Mouse (Mus musculus) neural tube, embryonic 15.5 days (tissue): ENCODE results near the gene Triobp. TPM values are rescaled to one million over a fixed set of nuclear protein-coding genes. Genes with fewer than 3 reads are reported as not detected.
"Not testable (repeated sequence)": the region's sequence is repeated elsewhere in the genome, so short reads cannot be mapped to it uniquely, and the experiment has no call there.

Source experiments
- ATAC-seq: fragments of 200-750 bp; cut with Nextera tagmentation; 2 replicates; pipeline ENCODE4 v1.8.0; 2017; ENCODE audit warnings: mild to moderate bottlenecking, moderate TSS enrichment, moderate library complexity; ENCODE audit not compliant: low FRiP score
- H3K27ac ChIP-seq: fragments of 300-500 bp; sonication (generic); replicated peaks from 2 replicates; pipeline ENCODE4 v1.5.1; 2015; ENCODE audit warnings: mild to moderate bottlenecking, inconsistent platforms
- H3K27me3 ChIP-seq: fragments of 300-500 bp; sonication (generic); replicated peaks from 2 replicates; pipeline ENCODE4 v1.6.1; 2015; ENCODE audit warnings: inconsistent platforms
- H3K36me3 ChIP-seq: fragments of 300-500 bp; sonication (generic); 2 replicates; pipeline ENCODE4 v1.6.1; 2015; ENCODE audit warnings: inconsistent platforms
- H3K4me1 ChIP-seq: fragments of 300-500 bp; sonication (generic); 2 replicates; pipeline ENCODE4 v1.6.1; 2015; ENCODE audit warnings: inconsistent platforms
- H3K4me2 ChIP-seq: fragments of 300-500 bp; sonication (generic); 2 replicates; pipeline ENCODE4 v1.6.1; 2015; ENCODE audit warnings: inconsistent platforms, mild to moderate bottlenecking, moderate library complexity
- H3K4me3 ChIP-seq: fragments of 300-500 bp; sonication (generic); replicated peaks from 2 replicates; pipeline ENCODE4 v1.5.1; 2015; ENCODE audit warnings: mild to moderate bottlenecking, inconsistent platforms
- H3K9ac ChIP-seq: fragments of 300-500 bp; sonication (generic); replicated peaks from 2 replicates; pipeline ENCODE4 v1.6.1; 2015; ENCODE audit warnings: mild to moderate bottlenecking, inconsistent platforms
- H3K9me3 ChIP-seq: fragments of 300-500 bp; sonication (generic); replicated peaks from 2 replicates; pipeline ENCODE4 v1.6.1; 2016; ENCODE audit warnings: inconsistent platforms
- WGBS: fragments of 180-500 bp; shearing (Covaris S2); methylation state at CpG from one replicate; pipeline ENCODE4 v1.1.7; 2015; ENCODE audit warnings: mixed read lengths; 5-methylcytosine and 5-hydroxymethylcytosine counted together
- polyA plus RNA-seq: library from polyadenylated mRNA; unstranded; fragments of >200 nt; fragmentation: Nextera tagmentation; extraction: Ambion mirVana; gene quantifications from 2 replicates; pipeline ENCODE4 v1.2.1, GENCODE M21; 2015

Triobp gene
- polyA plus RNA-seq, 1 experiment from 2014 or later: 30.6 TPM

DNA sequence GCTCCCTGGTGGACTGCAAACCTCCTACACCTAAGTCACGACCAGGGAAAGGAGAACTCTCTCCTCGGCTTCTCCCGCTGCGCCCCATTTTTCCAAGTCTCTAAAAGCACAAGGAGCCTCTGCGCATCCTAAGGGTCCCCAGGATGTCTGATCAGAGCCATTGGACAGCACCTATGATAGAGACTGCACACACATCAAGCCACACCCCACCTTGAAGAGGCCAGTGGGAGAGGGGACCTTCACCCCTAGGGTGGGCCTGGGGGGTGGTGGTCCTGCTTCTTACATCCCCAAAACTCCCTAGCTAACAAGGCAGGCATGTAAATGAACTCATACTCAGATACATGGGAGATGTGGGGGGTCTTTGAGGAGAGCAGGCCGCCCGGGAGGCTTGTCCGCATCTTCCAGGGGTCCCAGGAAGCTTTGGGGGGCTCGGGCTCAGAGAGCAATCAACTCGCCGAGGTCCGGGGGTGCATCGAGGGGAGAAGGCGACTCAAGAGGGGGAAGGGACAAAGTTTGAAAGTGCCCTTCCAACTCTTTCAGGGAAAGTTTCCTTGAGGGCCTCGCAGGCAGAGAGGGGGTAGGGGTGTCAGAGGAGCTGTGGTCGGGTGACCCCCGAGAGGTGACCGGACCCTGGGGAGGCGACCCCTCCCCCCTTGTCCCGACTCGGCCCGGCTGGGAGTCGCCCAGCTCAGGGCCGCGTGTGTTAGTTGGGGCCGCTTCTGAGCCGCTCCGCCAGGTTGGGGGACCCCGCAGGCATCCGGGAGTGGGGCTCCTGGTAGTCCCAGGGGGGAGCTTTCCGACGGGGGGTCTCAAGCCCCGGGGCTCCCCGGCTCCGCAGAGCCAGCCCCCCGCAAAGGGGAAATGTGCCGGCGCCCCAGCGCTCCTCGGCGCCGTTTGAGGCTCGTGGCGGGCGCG is 80.0 kb downstream of the Triobp start:
- Histone ChIP-seq H3K9ac (peak overlapping the region; percentile 85), H3K4me3 (peak overlapping the region; percentile 60), H3K27me3 (no peaks in the 10 kb centered on the region; the same call in 1 of the 2 replicates), H3K9me3 (no peaks in the 10 kb centered on the region), H3K4me2 (peak overlapping the region; percentile 99), H3K36me3 (no peaks in the 10 kb centered on the region), H3K4me1 (peaks cover 57% of the 10 kb centered on the region), H3K27ac (peak overlapping the region; percentile 92)
- 0 out of 2 replicates have a peak, but pooled peaks have one; percentile 9 for ATAC-seq
- WGBS: 5% methylated on average over 46 of the region's 46 CpGs

DNA sequence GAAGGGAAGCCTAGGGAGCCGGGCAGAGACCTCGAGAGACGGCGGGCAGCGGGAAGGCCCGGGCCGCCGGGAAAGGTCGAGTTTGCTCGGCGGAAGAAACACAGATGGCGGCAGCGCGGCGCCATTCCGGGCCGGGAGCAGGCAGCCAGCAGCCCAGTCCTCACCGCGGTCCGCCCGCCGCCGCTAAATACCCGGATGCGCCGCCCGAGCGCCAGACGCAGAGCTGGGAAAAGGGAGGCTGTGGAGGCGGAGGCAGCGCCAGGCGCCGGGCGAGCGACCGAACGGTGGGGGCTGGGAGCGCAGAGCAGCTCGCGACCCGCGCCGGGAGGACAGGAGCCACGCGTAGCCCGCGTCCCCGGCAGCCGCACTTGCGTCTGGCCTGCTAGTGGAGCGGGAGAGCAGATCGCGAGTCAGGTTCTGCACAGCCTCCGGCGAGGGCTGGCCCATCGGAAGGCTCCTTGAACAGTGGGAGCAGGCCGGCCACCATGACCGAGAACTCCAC is 80.8 kb downstream of the Triobp start, which contains the start of gene H1f0:
TSS of gene H1f0 (plus strand) at position 214 of the 502 bp plus-strand sequence.
- H3K4me3 ChIP-seq: peak within 1 kb of the TSS; percentile 60
- peaks cover 58% of the 10 kb centered on the region for H3K4me1 ChIP-seq
- no peaks in the 10 kb centered on the region for H3K9me3 ChIP-seq
- peak within 1 kb of the TSS; percentile 85 for H3K9ac ChIP-seq
- ATAC-seq: peak; percentile 80
- no peaks in the 10 kb centered on the region for H3K36me3 ChIP-seq
- WGBS: 0% methylated on average over 53 of the region's 58 CpGs
- peak within 1 kb of the TSS; percentile 92 for H3K27ac ChIP-seq
- H3K4me2 ChIP-seq: peak within 1 kb of the TSS; percentile 99
- no peaks in the 10 kb centered on the region; the same call in 1 of the 2 replicates for H3K27me3 ChIP-seq

- Histone ChIP-seq H3K4me1 (peaks cover 58% of the 10 kb centered on the region), H3K27ac (peak overlapping the region; percentile 92), H3K36me3 (no peaks in the 10 kb centered on the region), H3K9ac (peak overlapping the region; percentile 85), H3K27me3 (no peaks in the 10 kb centered on the region; the same call in 1 of the 2 replicates), H3K9me3 (no peaks in the 10 kb centered on the region), H3K4me3 (peak overlapping the region; percentile 60), H3K4me2 (peak overlapping the region; percentile 99)
- 0 out of 2 replicates have a peak, but pooled peaks have one; percentile 1 for ATAC-seq
- 21% methylated on average over 16 of the region's 16 CpGs for WGBS
Observed at GRCm38 (mm10) chr15:79028823-79029484, 81.4 kb downstream of the Triobp start.

DNA sequence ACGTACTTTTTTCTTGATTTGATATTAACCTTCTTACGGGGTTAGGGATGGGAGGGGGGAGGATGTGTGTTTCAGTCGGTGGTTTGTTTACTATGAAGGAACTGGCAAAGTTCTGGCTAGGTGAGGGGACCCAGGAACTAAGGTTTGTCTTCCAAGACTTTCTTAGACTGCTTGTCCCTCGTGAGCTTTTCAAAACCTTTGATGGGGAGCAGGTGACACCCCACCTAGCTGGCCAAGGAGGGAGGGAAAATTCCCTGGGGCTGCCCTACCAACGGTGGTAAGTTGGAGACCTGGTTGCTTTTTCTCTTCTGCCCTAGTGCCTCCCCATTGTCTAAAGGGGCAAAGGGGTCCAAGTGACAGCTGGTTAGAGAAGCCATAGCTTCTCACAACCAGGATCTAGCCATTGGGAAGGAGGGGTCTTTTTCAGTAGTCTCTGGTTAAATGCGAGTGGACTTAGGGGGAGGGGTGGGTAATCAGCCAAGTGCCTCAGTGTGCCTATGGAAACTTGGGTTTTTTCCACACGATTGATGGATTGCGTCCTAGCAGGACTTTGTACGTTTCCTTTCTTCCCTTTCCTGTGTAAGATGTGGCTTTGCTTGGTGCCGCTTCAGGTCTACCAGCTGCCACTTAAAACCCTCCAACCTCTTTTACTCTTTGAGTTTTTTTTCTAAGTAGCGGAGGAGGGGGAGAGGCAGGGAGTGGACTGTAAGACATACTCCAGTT is 82.2 kb downstream of the Triobp start:
- Histone ChIP-seq H3K27me3 (no peaks in the 10 kb centered on the region), H3K9me3 (no peaks in the 10 kb centered on the region), H3K4me1 (peaks cover 58% of the 10 kb centered on the region), H3K4me3 (peak overlapping the region; percentile 60), H3K36me3 (no peaks in the 10 kb centered on the region), H3K4me2 (peak overlapping the region; percentile 99), H3K9ac (peak overlapping the region; percentile 70), H3K27ac (peak overlapping the region; percentile 69)
- 5% methylated on average over 11 of the region's 11 CpGs for WGBS
- no peak for ATAC-seq

GRCm38 (mm10) chr15:79030551-79031435 is 83.3 kb downstream of the Triobp start:
- H3K9ac ChIP-seq: peak overlapping the region; percentile 70

DNA sequence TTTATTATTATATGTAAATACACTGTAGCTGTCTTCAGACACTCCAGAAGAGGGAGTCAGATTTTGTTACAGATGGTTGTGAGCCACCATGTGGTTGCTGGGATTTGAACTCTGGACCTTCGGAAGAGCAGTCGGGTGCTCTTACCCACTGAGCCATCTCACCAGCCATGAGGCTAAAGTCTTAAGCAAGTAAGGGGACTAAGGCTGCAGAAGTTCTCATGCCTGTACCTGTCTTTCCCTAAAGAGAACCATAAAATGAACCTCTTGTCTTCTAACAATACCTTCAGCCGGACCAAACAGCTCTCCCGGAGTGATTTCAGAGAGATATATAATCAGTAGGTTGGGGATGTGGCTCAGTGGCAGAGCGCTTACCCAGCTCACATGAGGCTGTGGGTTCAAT is 84.4 kb downstream of the Triobp start:
- Histone ChIP-seq H3K4me2 (0 out of 2 replicates have a peak overlapping the region, but pooled peaks have one; percentile 99), H3K4me1 (peaks cover 43% of the 10 kb centered on the region)
- WGBS: 76% methylated on average over 5 of the region's 5 CpGs
- not testable (repeated sequence) for H3K27me3 ChIP-seq, ATAC-seq, H3K9me3 ChIP-seq, H3K9ac ChIP-seq, H3K4me3 ChIP-seq, H3K36me3 ChIP-seq, H3K27ac ChIP-seq

More at GRCm38 (mm10) chr15:79030551-79031435, 83.3 kb downstream of the Triobp start:
- Histone ChIP-seq H3K27me3 (no peaks in the 10 kb centered on the region), H3K4me2 (peak overlapping the region; percentile 99), H3K27ac (peak overlapping the region; percentile 69), H3K4me3 (peak overlapping the region; percentile 60), H3K9me3 (no peaks in the 10 kb centered on the region), H3K36me3 (no peaks in the 10 kb centered on the region), H3K4me1 (peaks cover 52% of the 10 kb centered on the region)
- ATAC-seq: peak; percentile 81
- WGBS: under 1% methylated on average over 52 of the region's 52 CpGs

GRCm38 (mm10) chr15:79037913-79038328 is 90.4 kb downstream of the Triobp start:
- Histone ChIP-seq H3K4me3 (no peak overlapping the region), H3K9ac (no peak overlapping the region), H3K9me3 (no peaks in the 10 kb centered on the region), H3K27me3 (peaks cover 30% of the 10 kb centered on the region), H3K4me2 (no peak overlapping the region), H3K36me3 (peaks cover 7% of the 10 kb centered on the region; the same call in 1 of the 2 replicates), H3K27ac (no peak overlapping the region), H3K4me1 (peaks cover 40% of the 10 kb centered on the region)
- ATAC-seq: no peak
- 14% methylated on average over 14 of the region's 14 CpGs for WGBS

DNA sequence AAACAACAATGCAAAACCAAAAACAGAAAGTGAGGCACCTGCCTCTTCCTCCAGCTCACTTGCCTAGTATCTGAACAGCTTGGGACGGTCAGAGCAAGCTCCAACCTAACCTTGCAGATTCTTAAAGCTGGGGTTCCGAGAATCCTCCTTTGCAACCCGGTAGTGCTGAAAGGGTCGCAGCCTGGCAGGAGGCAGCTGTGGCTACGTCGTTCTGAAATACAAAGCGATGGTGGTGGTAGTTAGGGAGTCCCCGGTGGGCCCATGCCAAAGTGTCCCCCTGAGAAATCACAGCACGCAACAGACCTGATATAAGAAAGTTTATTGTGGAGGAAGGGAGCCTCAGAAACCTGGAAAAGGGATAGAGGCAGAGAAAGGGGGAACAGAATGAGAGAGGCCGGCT is 90.8 kb downstream of the Triobp start:
- Histone ChIP-seq H3K36me3 (peaks cover 7% of the 10 kb centered on the region; the same call in 1 of the 2 replicates), H3K4me2 (no peak overlapping the region), H3K9me3 (no peaks in the 10 kb centered on the region), H3K9ac (no peak overlapping the region), H3K27me3 (peaks cover 30% of the 10 kb centered on the region), H3K27ac (no peak overlapping the region), H3K4me1 (peaks cover 44% of the 10 kb centered on the region), H3K4me3 (no peak overlapping the region)
- no peak for ATAC-seq
- WGBS: 54% methylated on average over 10 of the region's 10 CpGs

DNA sequence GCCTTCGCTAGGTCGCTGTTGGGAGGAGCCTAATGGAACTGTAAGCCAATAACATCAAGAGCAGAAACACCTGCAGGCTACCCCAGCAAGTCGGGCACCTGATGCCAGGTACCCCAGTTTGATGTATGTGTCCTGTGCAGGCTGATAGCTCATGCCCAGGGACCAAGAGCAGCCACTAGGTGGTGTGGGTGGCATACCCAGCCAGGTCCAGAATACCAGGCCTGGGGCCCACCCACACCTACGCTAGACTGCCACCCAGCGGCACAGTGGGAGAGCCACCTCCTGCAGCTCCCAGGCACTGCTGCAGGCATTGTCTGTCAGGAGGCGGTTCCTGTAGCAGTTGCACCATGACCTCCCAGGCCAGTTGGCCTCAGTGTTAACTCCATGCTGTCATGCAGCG is 91.3 kb downstream of the Triobp start:
- H3K4me3 ChIP-seq: no peak overlapping the region
- no peak for ATAC-seq
- H3K4me1 ChIP-seq: peaks cover 46% of the 10 kb centered on the region
- H3K27me3 ChIP-seq: peaks cover 35% of the 10 kb centered on the region
- H3K9ac ChIP-seq: no peak overlapping the region
- H3K4me2 ChIP-seq: no peak overlapping the region
- WGBS: 23% methylated on average over 7 of the region's 7 CpGs
- peaks cover 7% of the 10 kb centered on the region; the same call in 1 of the 2 replicates for H3K36me3 ChIP-seq
- no peaks in the 10 kb centered on the region for H3K9me3 ChIP-seq
- H3K27ac ChIP-seq: no peak overlapping the region
